Mouse (Mus musculus): ENCODE data around the gene Zmynd19. TPM values are rescaled to one million over a fixed set of nuclear protein-coding genes. Genes with fewer than 3 reads are reported as not detected.
A peak's percentile ranks its signal among the peaks of the same experiment; 100 is the strongest.
"Not testable (repeated sequence)": the region's sequence is repeated elsewhere in the genome, so short reads cannot be mapped to it uniquely, and the experiment has no call there.

Gene Zmynd19
- polyA plus RNA-seq, 1 experiment from 2014 or later: 18.3 TPM

- Histone ChIP-seq H3K4me2 (no peak overlapping the region), H3K9ac (no peak overlapping the region), H3K4me1 (replicated peaks) (no peaks in the 10 kb centered on the region), H3K36me3 (peaks cover 4% of the 10 kb centered on the region; the same call in 1 of the 2 replicates), H3K27ac (replicated peaks) (no peak overlapping the region), H3K27me3 (no peaks in the 10 kb centered on the region), H3K9me3 (no peaks in the 10 kb centered on the region), H3K4me3 (no peak overlapping the region)
- WGBS: 52% methylated on average over 2 of the region's 2 CpGs
- no peak for ATAC-seq (ENCODE audit: low read depth)
Measured at GRCm38 (mm10) chr2:24923561-24923960, 26.0 kb upstream of the Zmynd19 start.

GRCm38 (mm10) chr2:24925284-24925683 lies 24.3 kb upstream of the Zmynd19 start:
- 84% methylated on average over 8 of the region's 8 CpGs for WGBS
- no peak overlapping the region for H3K9ac ChIP-seq
- H3K4me3 ChIP-seq: no peak overlapping the region
- no peak overlapping the region for H3K4me2 ChIP-seq
- no peaks in the 10 kb centered on the region for H3K27me3 ChIP-seq
- no peak for ATAC-seq (ENCODE audit: low read depth)
- no peaks in the 10 kb centered on the region for H3K9me3 ChIP-seq
- H3K27ac ChIP-seq (replicated peaks): no peak overlapping the region
- no peaks in the 10 kb centered on the region for H3K4me1 ChIP-seq (replicated peaks)
- peaks cover 4% of the 10 kb centered on the region; the same call in 1 of the 2 replicates for H3K36me3 ChIP-seq

- H3K4me3 ChIP-seq: no peak overlapping the region
- no peaks in the 10 kb centered on the region for H3K9me3 ChIP-seq
- ATAC-seq (ENCODE audit: low read depth): no peak
- H3K9ac ChIP-seq: no peak overlapping the region
- H3K27me3 ChIP-seq: no peaks in the 10 kb centered on the region
- H3K4me2 ChIP-seq: no peak overlapping the region
- WGBS: 84% methylated on average over 9 of the region's 9 CpGs
- no peaks in the 10 kb centered on the region for H3K4me1 ChIP-seq (replicated peaks)
- H3K36me3 ChIP-seq: peaks cover 4% of the 10 kb centered on the region; the same call in 1 of the 2 replicates
- H3K27ac ChIP-seq (replicated peaks): no peak overlapping the region; the same call in 1 of the 2 replicates
Measured at GRCm38 (mm10) chr2:24926345-24926964, 23.1 kb upstream of the Zmynd19 start.

- H3K9me3 ChIP-seq: no peaks in the 10 kb centered on the region
- WGBS: 80% methylated on average over 7 of the region's 7 CpGs
- H3K4me1 ChIP-seq (replicated peaks): no peaks in the 10 kb centered on the region
- H3K27ac ChIP-seq (replicated peaks): no peak overlapping the region; the same call in 1 of the 2 replicates
- no peaks in the 10 kb centered on the region for H3K27me3 ChIP-seq
- H3K9ac ChIP-seq: no peak overlapping the region
- H3K4me3 ChIP-seq: no peak overlapping the region
- no peak for ATAC-seq (ENCODE audit: low read depth)
- H3K4me2 ChIP-seq: no peak overlapping the region
- peaks cover 4% of the 10 kb centered on the region; the same call in 1 of the 2 replicates for H3K36me3 ChIP-seq
Measured at GRCm38 (mm10) chr2:24926965-24927358, 22.6 kb upstream of the Zmynd19 start.

- H3K36me3 ChIP-seq: peaks cover 4% of the 10 kb centered on the region; the same call in 1 of the 2 replicates
- no peak overlapping the region for H3K27ac ChIP-seq (replicated peaks)
- H3K9me3 ChIP-seq: no peaks in the 10 kb centered on the region
- whole genome bisulfite sequencing: 72% methylated on average over 4 of the region's 4 CpGs
- H3K4me1 ChIP-seq (replicated peaks): no peaks in the 10 kb centered on the region
- no peaks in the 10 kb centered on the region for H3K27me3 ChIP-seq
- no peak overlapping the region for H3K4me2 ChIP-seq
- ATAC-seq (ENCODE audit: low read depth): no peak
- H3K9ac ChIP-seq: no peak overlapping the region
- H3K4me3 ChIP-seq: no peak overlapping the region
Measured at GRCm38 (mm10) chr2:24927810-24928479, 21.6 kb upstream of the Zmynd19 start.

- Histone ChIP-seq H3K4me3 (no peak overlapping the region), H3K27ac (replicated peaks) (no peak overlapping the region), H3K4me1 (replicated peaks) (peaks cover 8% of the 10 kb centered on the region), H3K9me3 (no peaks in the 10 kb centered on the region), H3K4me2 (no peak overlapping the region), H3K36me3 (peaks cover 4% of the 10 kb centered on the region; the same call in 1 of the 2 replicates), H3K9ac (no peak overlapping the region), H3K27me3 (no peaks in the 10 kb centered on the region)
- no peak for ATAC-seq (ENCODE audit: low read depth)
- 64% methylated on average over 2 of the region's 2 CpGs for WGBS
Measured at GRCm38 (mm10) chr2:24929119-24929518, 20.5 kb upstream of the Zmynd19 start.

- H3K27ac ChIP-seq (replicated peaks): no peak overlapping the region
- no peak overlapping the region; the same call in 1 of the 2 replicates for H3K9ac ChIP-seq
- 0 out of 2 replicates have a peak, but pooled peaks cover 4% of the 10 kb centered on the region for H3K27me3 ChIP-seq
- peaks cover 4% of the 10 kb centered on the region; the same call in 1 of the 2 replicates for H3K36me3 ChIP-seq
- H3K4me3 ChIP-seq: no peak overlapping the region
- 93% methylated on average over 5 of the region's 5 CpGs for WGBS
- no peaks in the 10 kb centered on the region for H3K9me3 ChIP-seq
- H3K4me2 ChIP-seq: no peak overlapping the region
- H3K4me1 ChIP-seq (replicated peaks): peaks cover 13% of the 10 kb centered on the region
- ATAC-seq (ENCODE audit: low read depth): no peak
Measured at GRCm38 (mm10) chr2:24929593-24929992, 20.0 kb upstream of the Zmynd19 start.

GRCm38 (mm10) chr2:24934441-24934963 lies 15.1 kb upstream of the Zmynd19 start:
- no peak overlapping the region for H3K27ac ChIP-seq (replicated peaks)
- peak; percentile 72 for ATAC-seq (ENCODE audit: low read depth)

GRCm38 (mm10) chr2:24935057-24935796 lies 14.4 kb upstream of the Zmynd19 start, which contains the start of gene Arrdc1:
TSS of gene Arrdc1 (minus strand) at chr2:24935252.
- Histone ChIP-seq H3K4me1 (replicated peaks) (peaks cover 19% of the 10 kb centered on the region), H3K27me3 (0 out of 2 replicates have a peak, but pooled peaks cover 10% of the 10 kb centered on the region), H3K9me3 (no peaks in the 10 kb centered on the region), H3K4me3 (peak within 1 kb of the TSS; percentile 57), H3K36me3 (no peaks in the 10 kb centered on the region), H3K4me2 (peak within 1 kb of the TSS; percentile 86), H3K9ac (peak within 1 kb of the TSS; percentile 72), H3K27ac (replicated peaks) (0 out of 2 replicates have a peak within 1 kb of the TSS, but pooled peaks have one; percentile 25)
- WGBS: under 1% methylated on average over 49 of the region's 49 CpGs
- ATAC-seq (ENCODE audit: low read depth): peak; percentile 90

More at GRCm38 (mm10) chr2:24934441-24934963, 15.1 kb upstream of the Zmynd19 start:
- Histone ChIP-seq H3K36me3 (no peaks in the 10 kb centered on the region), H3K4me1 (replicated peaks) (peaks cover 19% of the 10 kb centered on the region), H3K4me3 (peak overlapping the region; percentile 57), H3K9ac (peak overlapping the region; percentile 72), H3K27me3 (0 out of 2 replicates have a peak, but pooled peaks cover 10% of the 10 kb centered on the region), H3K9me3 (no peaks in the 10 kb centered on the region), H3K4me2 (peak overlapping the region; percentile 86)
- 5% methylated on average over 19 of the region's 19 CpGs for WGBS

GRCm38 (mm10) chr2:24942092-24942491 lies 7.5 kb upstream of the Zmynd19 start:
- Histone ChIP-seq H3K9ac (no peak overlapping the region), H3K4me1 (replicated peaks) (no peaks in the 10 kb centered on the region), H3K27me3 (0 out of 2 replicates have a peak, but pooled peaks cover 4% of the 10 kb centered on the region), H3K4me3 (no peak overlapping the region), H3K4me2 (no peak overlapping the region), H3K27ac (replicated peaks) (no peak overlapping the region), H3K9me3 (no peaks in the 10 kb centered on the region), H3K36me3 (no peaks in the 10 kb centered on the region)
- ATAC-seq (ENCODE audit: low read depth): no peak
- 63% methylated on average over 4 of the region's 4 CpGs for WGBS

- not testable (repeated sequence) for H3K4me1 ChIP-seq (replicated peaks); H3K4me2 ChIP-seq; H3K9ac ChIP-seq; H3K36me3 ChIP-seq; H3K9me3 ChIP-seq; H3K27ac ChIP-seq (replicated peaks); H3K4me3 ChIP-seq; H3K27me3 ChIP-seq; ATAC-seq (ENCODE audit: low read depth)
- WGBS: 44% methylated on average over 2 of the region's 2 CpGs
Measured at GRCm38 (mm10) chr2:24944304-24944703, 5.3 kb upstream of the Zmynd19 start.
